In the genomic region with DNA sequence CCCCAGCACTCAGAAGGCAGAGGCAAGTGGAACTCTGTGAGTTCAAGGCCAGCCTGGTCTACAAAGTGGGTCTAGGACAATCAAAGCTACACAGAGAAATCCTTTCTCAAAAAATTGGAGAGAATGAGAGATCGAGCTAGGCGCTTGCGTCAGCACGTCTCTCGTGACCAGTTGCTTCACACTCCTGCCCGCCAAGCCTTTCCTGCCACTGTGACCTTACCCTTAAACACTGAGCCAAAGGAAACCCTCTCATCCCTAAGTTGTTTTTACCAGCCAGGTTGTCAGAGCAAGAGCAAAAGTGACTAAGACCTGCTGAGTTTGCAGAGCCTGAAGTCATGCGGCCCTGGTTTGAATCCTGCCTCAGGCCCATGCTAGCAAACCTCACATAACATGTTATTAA, we compare ENCODE assay signal across 13 mouse cellular contexts. TPM values are rescaled to one million over a fixed set of nuclear protein-coding genes. Genes with fewer than 3 reads are reported as not detected.
"Had no signal": no experiment of that assay in that cellular context is flagged by ENCODE, and none has a peak within 500 bp of the region (broad histone marks: within the 10 kb centered on the region; RNA-seq: fewer than 3 reads in every experiment).

No protein-coding gene starts in this region.

- ATAC-seq: lung, postnatal 0 days; midbrain, embryonic 13.5 days; midbrain, embryonic 16.5 days had no signal

- DNase-seq: kidney, postnatal 10 days; kidney, postnatal 36 days; liver, embryonic 13.5 days; lung, embryonic 14.5 days; retina, postnatal 1 day; right cerebral cortex, postnatal 25 days; spleen, adult 18-20 months; thymus, postnatal 25 days had no signal

RNA-seq across cellular contexts. Expression of a gene that starts 11.9 kb away (rescaled TPM):
- total RNA-seq: liver, adult 2 months; monocyte, adult 5-6 weeks had no signal
